Mouse (Mus musculus) lung, postnatal 0 days (tissue): ENCODE results near the gene Dtymk.

ENCODE experiments used
- CTCF ChIP-seq: IDR thresholded peaks from 2 replicates; pipeline ENCODE4 v1.5.1; 2016; ENCODE audit warnings: antibody characterized with exemption, mild to moderate bottlenecking
- EP300 ChIP-seq: IDR thresholded peaks from 2 replicates; pipeline ENCODE4 v1.6.1; 2016; ENCODE audit warnings: antibody characterized with exemption, mild to moderate bottlenecking, control low read depth

GRCm38 (mm10) chr1:93794526-93794925 lies 7.2 kb downstream of the Dtymk start:
- TF ChIP-seq CTCF (no peak), EP300 (no peak)
